Mouse (Mus musculus) stomach, postnatal 0 days (tissue): ENCODE measurements at regions not wholly inside any gene's neighbourhood (a gene's known extent, or its start where the extent isn't known, plus 50 kb on each side); places are given as distances from the start of the nearest gene placed in this dataset.

Experiments used
- CTCF ChIP-seq: IDR thresholded peaks from 2 replicates; pipeline ENCODE4 v1.5.1; 2016; ENCODE audit warnings: antibody characterized with exemption, low read depth, mild to moderate bottlenecking, moderate library complexity
- EP300 ChIP-seq: optimal IDR thresholded peaks from 2 replicates; pipeline ENCODE3; 2016; ENCODE audit warnings: antibody characterized with exemption

GRCm38 (mm10) chr19:27123334-27123733 lies 93.0 kb upstream of the Vldlr start:
- TF ChIP-seq CTCF (no peak), EP300 (no peak)
